Mouse (Mus musculus) left cerebral cortex, adult 11 months (tissue): ENCODE measurements around the gene Znrd1.

Source experiments
- DNase-seq: peaks from one replicate; pipeline ENCODE4 v3.0.0; 2022; ENCODE audit warnings: low spot score

Znrd1 gene

DNA sequence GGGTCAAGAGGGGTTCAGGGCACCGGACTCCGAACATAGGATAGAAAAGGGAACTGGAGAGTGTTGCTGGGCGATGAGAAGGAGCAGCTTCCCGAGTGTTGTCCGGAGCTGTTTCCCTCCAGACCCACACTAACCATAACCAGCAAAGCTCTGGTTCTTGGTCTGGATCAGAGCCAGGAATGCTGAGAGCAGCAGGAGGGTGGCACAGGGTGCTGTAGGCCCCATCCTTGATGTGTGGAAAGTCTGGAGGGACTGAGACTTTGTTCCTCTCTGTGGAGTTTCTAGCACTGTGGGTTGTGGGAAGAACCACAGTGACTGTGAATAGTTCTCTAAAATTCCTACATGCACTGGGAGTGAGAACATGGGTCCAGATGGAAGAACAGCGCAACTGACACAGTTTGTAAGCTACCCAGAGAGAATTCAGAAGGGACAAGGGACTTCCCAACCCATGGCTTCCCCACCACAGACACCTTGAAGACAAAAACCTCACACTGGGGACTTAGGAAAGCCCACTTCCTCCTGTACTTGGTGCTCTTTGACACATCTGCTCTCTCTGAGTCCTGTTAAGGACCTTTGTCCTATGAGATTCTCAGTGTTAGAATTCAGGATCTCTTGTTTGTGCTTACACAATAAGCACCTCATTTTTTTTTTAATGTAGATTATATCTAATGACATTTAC is 13.0 kb upstream of the Znrd1 start:
- DNase-seq = no peak

GRCm38 (mm10) chr17:36970316-36970890 is 12.0 kb upstream of the Znrd1 start:
- no peak for DNase-seq

DNA sequence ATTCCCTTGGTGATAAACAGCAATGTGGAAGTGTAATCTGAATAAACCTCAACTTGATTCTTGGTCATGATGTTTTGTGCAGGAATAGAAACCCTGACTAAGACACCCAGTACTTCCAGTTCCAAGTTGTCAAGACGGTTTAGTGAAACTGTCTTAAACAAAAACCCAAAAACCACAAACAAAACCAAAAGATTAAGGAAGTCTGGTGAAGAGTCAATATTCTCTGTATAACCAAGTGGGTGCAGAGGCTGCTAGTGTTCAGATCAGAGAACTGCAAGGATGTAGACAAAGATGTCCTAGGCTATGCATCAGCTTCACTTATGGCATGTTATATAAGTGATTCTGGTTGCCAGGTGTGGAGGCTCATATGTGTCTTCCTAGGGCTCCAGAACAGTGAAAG is 8.5 kb upstream of the Znrd1 start:
- DNase-seq = no peak

DNA sequence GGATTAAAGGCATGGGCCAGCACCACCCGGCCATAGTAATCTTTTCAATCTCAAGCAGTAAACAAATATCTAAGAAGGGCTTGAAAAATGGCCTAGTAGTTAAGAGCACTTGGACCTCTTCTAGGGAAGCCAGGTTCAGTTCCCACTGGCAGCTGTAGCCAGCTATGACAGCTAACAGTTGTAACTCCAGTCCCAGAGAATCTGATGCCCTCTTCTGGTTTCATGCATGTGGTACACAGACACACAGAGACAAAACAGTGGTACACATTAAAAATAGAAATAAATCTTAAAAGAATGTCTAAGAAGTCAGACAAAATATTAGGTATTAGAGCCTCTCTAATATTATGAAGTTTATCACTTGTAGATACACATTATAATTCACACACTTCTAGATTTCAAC is 2.8 kb upstream of the Znrd1 start:
- DNase-seq = no peak

GRCm38 (mm10) chr17:36958884-36959283 is 525 bp upstream of the Znrd1 start:
- DNase-seq = no peak

GRCm38 (mm10) chr17:36953062-36953461 is 5.3 kb downstream of the Znrd1 start:
- DNase-seq = no peak

- no peak for DNase-seq
These were observed 5.7 kb downstream of the Znrd1 start for GRCm38 (mm10) chr17:36952631-36953030.

DNA sequence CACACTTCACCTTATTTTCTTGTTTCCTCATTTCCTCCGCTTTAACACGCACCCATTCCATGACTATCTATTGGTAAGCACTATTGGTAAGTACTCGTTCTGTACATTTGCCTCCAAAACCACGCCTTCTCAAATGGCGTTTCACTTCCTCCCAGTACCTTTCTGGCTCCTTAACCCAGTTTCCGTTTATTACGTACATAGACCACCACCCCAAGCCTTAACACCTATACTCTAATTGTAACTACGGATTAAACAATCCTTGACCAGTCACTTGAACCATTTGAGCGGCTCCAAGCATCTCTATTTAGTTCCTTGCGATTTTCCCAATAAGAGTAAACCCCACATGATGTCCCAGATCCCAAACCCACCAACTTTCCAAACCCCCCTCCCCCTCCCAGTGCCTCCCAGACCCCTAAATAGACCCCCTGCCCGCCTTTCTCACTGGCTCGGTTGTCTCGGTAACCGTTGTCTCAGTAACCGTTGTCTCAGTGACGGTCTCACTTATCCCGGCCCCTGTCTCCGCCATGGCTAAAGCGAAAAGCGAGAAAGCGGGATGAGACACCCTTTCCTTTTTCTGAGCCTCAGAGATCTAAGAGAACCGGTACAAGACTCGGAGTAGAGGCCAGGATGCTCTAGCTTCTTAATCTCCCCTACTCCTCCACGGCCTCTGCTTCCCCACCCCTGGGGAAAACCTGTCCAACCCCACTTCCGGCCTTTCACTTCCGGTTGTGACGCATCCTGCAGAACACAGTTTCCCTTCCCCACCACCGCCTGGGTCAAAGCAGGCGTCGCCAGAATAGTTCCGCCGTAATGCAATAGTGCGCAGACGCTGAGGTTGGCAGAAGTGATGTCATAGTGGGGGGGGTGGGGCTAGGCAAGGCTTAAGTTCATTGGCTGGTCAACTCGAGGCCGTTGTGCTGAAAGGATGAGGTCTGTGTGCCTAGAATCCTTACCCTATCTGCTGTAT is 7.1 kb downstream of the Znrd1 start, which contains the start of gene Ppp1r11:
Ppp1r11 (minus strand) TSS at position 761 of the 967 bp plus-strand sequence.
- peak; percentile 96 for DNase-seq

- no peak for DNase-seq
These were observed 9.1 kb downstream of the Znrd1 start for GRCm38 (mm10) chr17:36949265-36949664.

GRCm38 (mm10) chr17:36948286-36948685 is 10.1 kb downstream of the Znrd1 start:
- no peak for DNase-seq

- no peak for DNase-seq
These were observed 11.1 kb downstream of the Znrd1 start for GRCm38 (mm10) chr17:36947051-36947819.

DNA sequence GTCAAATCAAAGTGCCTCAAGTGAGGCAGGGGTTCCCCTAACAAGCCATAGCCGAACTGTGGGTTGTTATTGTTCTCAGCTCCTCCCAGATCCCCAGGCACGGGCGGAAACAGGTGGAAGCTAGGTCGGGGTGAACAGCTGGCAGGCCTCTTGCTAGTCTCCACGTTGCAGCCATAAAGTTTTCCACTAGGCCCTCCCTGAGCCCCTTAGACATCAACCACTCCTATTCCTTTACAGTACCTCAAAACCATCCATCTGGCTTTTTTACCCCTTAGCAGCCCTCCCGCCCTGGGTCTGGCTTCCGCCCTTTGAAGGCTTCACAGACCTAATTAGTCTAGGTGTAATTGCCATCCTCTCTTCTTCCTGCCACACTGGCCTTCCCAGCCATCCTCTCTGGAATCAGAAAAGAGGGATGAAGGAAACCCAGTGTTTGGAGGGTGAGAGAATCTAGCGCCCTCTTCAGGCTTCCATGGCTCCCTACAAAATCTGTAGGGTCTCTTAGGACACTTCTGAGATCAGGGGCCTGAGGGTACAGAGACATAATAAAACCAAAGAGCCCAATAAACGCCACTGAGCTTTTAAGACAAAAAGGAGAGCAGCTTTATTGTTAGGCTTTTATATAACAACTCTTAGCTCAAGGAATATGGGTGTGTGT is 14.1 kb downstream of the Znrd1 start:
- no peak for DNase-seq

GRCm38 (mm10) chr17:36943691-36944090 is 14.7 kb downstream of the Znrd1 start:
- no peak for DNase-seq

- no peak for DNase-seq
These were observed 15.4 kb downstream of the Znrd1 start, which contains the start of gene Rnf39 for GRCm38 (mm10) chr17:36942791-36943471. Rnf39 (plus strand) TSS chr17:36942918.

- DNase-seq = no peak
These were observed 16.0 kb downstream of the Znrd1 start for GRCm38 (mm10) chr17:36942391-36942790.

DNA sequence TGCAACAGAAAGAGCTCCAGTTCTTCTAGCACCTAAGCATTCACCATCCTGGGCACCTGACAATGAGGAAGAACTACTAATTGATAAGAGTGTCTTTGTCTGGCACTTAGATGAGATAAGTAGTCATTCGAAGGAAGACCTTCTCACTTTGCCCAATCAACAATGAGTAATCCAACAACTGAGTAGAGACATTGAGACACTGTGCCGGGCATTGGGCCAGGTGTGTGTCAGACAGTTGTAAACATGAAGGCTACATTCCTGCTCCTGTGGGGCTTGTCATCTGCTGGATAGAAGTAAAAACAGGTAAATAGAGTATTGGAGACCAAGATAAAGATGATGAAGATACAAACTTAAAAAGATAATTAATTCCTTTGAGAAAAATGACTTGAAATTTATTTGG is 20.3 kb downstream of the Znrd1 start:
- no peak for DNase-seq

DNA sequence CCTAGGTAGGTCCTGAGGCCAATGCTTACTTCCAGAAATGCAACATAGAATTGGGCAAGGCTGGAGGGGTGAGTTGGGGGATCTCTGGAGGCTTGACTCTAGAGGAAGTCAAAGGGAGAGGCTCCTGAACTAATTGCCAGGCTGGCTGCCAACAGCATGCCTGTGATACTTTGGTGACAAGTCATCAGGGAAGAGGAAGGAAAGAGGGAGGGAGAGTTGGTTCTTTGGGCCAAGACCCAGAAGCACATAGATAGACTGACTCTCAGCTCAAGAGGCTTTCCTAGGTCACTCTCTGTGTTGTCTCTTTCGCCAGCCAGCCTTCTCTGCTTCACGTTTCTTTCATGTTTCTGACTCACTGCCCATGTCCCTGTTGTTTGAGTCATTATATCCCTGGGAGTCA is 26.6 kb downstream of the Znrd1 start:
- no peak for DNase-seq

DNA sequence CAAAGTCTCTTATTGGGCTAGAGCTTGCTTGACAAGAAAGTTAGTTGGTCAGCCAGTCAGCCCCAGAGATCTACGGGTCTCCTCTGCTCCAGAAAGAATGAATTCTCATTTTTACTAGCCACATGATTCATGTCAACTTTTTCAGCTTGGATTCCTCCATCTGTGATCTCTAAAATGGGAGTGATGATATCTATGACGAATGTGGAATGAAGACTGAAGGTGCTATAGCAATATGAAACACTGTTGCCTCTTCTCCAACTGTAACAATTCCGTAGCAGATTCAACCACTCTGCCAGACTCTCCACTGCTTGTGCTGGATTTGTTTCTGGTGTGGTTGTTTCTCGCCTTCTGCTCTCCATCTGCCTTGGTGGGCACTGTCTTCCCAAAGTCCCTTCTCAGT is 27.2 kb downstream of the Znrd1 start:
- DNase-seq = no peak

DNA sequence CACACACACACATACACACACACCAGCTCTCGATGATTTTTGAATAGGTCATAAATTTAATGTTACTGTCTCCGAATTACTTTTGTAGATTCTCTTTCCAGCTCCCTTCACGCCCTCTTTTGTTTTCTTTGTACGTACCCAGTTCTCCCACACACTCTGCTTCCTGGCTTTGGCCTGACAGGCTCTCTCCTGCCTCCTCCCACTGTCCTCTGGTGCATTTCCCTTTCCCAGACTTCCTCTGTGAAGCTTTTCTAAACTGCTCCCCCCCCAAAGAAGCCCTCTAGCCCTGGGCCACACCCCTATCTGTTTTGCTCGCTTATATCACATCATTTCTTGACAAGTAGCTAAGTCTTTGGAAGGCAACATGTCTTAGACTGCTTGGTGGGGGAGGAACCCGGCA is 28.1 kb downstream of the Znrd1 start:
- no peak for DNase-seq

DNA sequence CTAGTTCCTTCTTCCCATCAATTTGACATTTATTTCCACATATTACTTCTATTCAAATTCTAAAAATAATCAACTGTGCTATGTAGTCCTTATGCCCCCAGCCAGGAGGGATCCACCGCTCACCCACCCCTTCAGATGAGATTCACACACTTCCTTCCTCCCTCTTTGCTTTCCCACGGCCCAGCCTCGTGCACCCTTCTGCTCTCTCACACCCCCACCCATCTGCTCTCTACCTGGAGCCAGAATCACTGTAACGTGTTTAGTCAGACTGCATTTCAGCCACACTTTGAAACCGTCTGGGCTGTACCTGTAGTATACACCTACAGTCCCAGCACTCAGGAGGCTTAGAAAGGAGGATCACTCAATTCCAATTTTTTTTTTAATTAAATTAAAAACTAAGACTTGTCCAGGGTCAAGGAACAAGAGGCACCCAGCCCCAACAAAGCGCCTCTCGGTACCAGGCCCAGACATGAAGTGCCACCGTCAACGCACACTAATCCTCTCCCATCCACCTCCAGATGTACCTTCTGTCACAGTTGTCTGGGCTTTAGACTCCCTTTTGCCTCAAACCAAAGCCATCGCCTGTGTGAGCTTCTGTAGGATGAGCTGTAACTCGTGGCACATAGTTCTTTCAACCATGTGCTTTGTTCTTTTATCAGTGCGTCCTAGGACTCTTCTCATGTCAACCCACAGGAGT is 29.0 kb downstream of the Znrd1 start:
- no peak for DNase-seq
